Mouse (Mus musculus): ENCODE measurements around the gene Rpl27a.

The Rpl27a gene

GRCm38 (mm10) chr7:109518838-109519696, at the start of gene Rpl27a:
Gene Rpl27a (plus strand): TSS chr7:109519147.
- peak; percentile 97 for DNase-seq

GRCm38 (mm10) chr7:109470700-109471099, 48.2 kb upstream of the Rpl27a start:
- DNase-seq = no peak

GRCm38 (mm10) chr7:109477926-109478325, 41.0 kb upstream of the Rpl27a start:
- no peak for DNase-seq

GRCm38 (mm10) chr7:109480765-109481197, 38.2 kb upstream of the Rpl27a start:
- DNase-seq = no peak

GRCm38 (mm10) chr7:109484221-109484620, 34.7 kb upstream of the Rpl27a start:
- no peak for DNase-seq

- DNase-seq = no peak
Measured at GRCm38 (mm10) chr7:109492616-109493318, 26.2 kb upstream of the Rpl27a start.

- DNase-seq = no peak
Measured at GRCm38 (mm10) chr7:109493319-109494316, 25.3 kb upstream of the Rpl27a start.

- no peak for DNase-seq
Measured at GRCm38 (mm10) chr7:109497507-109497906, 21.4 kb upstream of the Rpl27a start.

GRCm38 (mm10) chr7:109507119-109507518, 11.8 kb upstream of the Rpl27a start:
- DNase-seq = no peak

GRCm38 (mm10) chr7:109507572-109507971, 11.4 kb upstream of the Rpl27a start:
- DNase-seq = no peak

- no peak for DNase-seq
Measured at GRCm38 (mm10) chr7:109508034-109508433, 10.9 kb upstream of the Rpl27a start, which contains the start of gene Trim66. Gene Trim66 (minus strand): TSS chr7:109508134.

GRCm38 (mm10) chr7:109510799-109511198, 8.1 kb upstream of the Rpl27a start:
- peak; percentile 39 for DNase-seq

- no peak for DNase-seq
Measured at GRCm38 (mm10) chr7:109511838-109512237, 7.1 kb upstream of the Rpl27a start.

- DNase-seq = no peak
Measured at GRCm38 (mm10) chr7:109516500-109516899, 2.4 kb upstream of the Rpl27a start.

GRCm38 (mm10) chr7:109518036-109518681, 788 bp upstream of the Rpl27a start:
- no peak for DNase-seq

- no peak for DNase-seq
Measured at GRCm38 (mm10) chr7:109519936-109520335, 989 bp downstream of the Rpl27a start.

GRCm38 (mm10) chr7:109522084-109522483, 3.1 kb downstream of the Rpl27a start:
- DNase-seq = no peak

- no peak for DNase-seq
Measured at GRCm38 (mm10) chr7:109523304-109523703, 4.4 kb downstream of the Rpl27a start.

- no peak for DNase-seq
Measured at GRCm38 (mm10) chr7:109523741-109524441, 4.9 kb downstream of the Rpl27a start.

- no peak for DNase-seq
Measured at GRCm38 (mm10) chr7:109524442-109524744, 5.4 kb downstream of the Rpl27a start.

GRCm38 (mm10) chr7:109524763-109525162, 5.8 kb downstream of the Rpl27a start:
- no peak for DNase-seq

Measured in kidney, adult 11 months (tissue).